Mouse (Mus musculus): ENCODE results near the gene Bach1. TPM values are rescaled to one million over a fixed set of nuclear protein-coding genes. Genes with fewer than 3 reads are reported as not detected.
A peak's percentile ranks its signal among the peaks of the same experiment; 100 is the strongest.

Gene Bach1
- total and polyA plus RNA-seq, 2 experiments from 2014 or later: 13.1 to 34.2 TPM

DNA sequence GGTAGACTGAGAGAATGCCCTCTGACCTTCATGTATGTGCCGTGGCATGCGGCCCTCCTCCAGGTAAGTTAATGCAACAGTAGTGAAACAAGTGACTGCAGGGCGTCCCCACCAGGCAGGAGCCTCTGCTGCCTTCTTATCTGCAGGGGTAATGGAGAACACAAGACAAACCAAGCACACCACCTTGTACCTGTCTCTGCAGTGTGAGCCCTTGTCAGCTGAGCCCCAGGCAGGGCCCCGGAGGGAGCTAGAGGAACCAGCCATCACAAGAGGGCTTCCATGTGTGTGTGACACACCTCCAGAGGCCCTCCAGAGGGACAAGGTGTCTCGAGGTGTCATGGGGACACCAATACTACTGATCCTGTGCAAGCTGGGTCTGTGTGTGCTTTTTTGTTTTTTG is 26.5 kb downstream of the Bach1 start:
- Histone ChIP-seq H3K4me2 (ENCODE audit: low read depth, low read length) (no peak overlapping the region), H3K27me3 (ENCODE audit: insufficient read depth, low read length) (no peaks in the 10 kb centered on the region), H3K4me1 (ENCODE audit: insufficient read depth, low read length) (no peaks in the 10 kb centered on the region), H3K9ac (replicated peaks; ENCODE audit: low read length) (no peak overlapping the region), H3K9me3 (ENCODE audit: low read length) (no peaks in the 10 kb centered on the region), H3K36me3 (ENCODE audit: insufficient read depth, low read length) (peaks cover 17% of the 10 kb centered on the region; the same call in 1 of the 2 replicates), H3K4me3 (ENCODE audit: low read length) (no peak overlapping the region), H3K27ac (no peak overlapping the region)
- ATAC-seq (no peak), DNase-seq (ENCODE audit: low spot score) (no peak)
- TF ChIP-seq CTCF (IDR thresholded peaks at IDR 0.05; ENCODE audit: low read depth): no peak
- WGBS: 91% methylated on average over 5 of the region's 5 CpGs

GRCm38 (mm10) chr16:87725963-87726362 is 27.2 kb downstream of the Bach1 start:
- peaks cover 19% of the 10 kb centered on the region; the same call in 1 of the 2 replicates for H3K36me3 ChIP-seq (ENCODE audit: insufficient read depth, low read length)
- H3K9ac ChIP-seq (replicated peaks; ENCODE audit: low read length): no peak overlapping the region
- no peaks in the 10 kb centered on the region for H3K4me1 ChIP-seq (ENCODE audit: insufficient read depth, low read length)
- no peaks in the 10 kb centered on the region for H3K27me3 ChIP-seq (ENCODE audit: insufficient read depth, low read length)
- no peak overlapping the region for H3K27ac ChIP-seq
- no peak overlapping the region for H3K4me3 ChIP-seq (ENCODE audit: low read length)
- no peak for TF ChIP-seq CTCF (IDR thresholded peaks at IDR 0.05; ENCODE audit: low read depth)
- DNase-seq (ENCODE audit: low spot score) (no peak), ATAC-seq (no peak)
- H3K9me3 ChIP-seq (ENCODE audit: low read length): no peaks in the 10 kb centered on the region
- H3K4me2 ChIP-seq (ENCODE audit: low read depth, low read length): no peak overlapping the region
- 89% methylated on average over 21 of the region's 21 CpGs for WGBS

DNA sequence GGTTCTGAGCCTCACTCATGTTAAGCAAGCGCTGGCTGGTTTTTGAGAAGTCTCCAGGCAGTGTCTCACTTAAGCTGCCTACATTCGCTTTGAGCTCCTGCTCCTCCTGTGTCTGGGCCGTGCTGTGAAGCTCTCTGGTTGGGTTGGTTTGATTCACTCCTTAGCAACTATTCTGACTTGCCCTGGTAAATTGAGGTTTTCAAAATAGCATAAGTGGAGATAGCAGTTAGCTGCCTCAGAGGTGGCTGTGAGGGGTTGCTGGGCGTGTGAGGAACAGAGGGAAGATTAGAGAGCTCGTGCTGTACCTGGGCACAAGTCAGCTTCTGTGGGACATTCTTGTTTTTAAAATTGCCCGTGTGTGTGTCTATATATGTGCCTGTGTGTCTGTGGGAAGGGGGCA is 27.6 kb downstream of the Bach1 start:
- H3K36me3 ChIP-seq (ENCODE audit: insufficient read depth, low read length): peaks cover 19% of the 10 kb centered on the region; the same call in 1 of the 2 replicates
- no peaks in the 10 kb centered on the region for H3K27me3 ChIP-seq (ENCODE audit: insufficient read depth, low read length)
- no peaks in the 10 kb centered on the region for H3K4me1 ChIP-seq (ENCODE audit: insufficient read depth, low read length)
- H3K9me3 ChIP-seq (ENCODE audit: low read length): no peaks in the 10 kb centered on the region
- no peak overlapping the region for H3K9ac ChIP-seq (replicated peaks; ENCODE audit: low read length)
- WGBS: 94% methylated on average over 6 of the region's 6 CpGs
- no peak for ATAC-seq
- TF ChIP-seq CTCF (IDR thresholded peaks at IDR 0.05; ENCODE audit: low read depth): no peak
- no peak for DNase-seq (ENCODE audit: low spot score)
- no peak overlapping the region for H3K4me2 ChIP-seq (ENCODE audit: low read depth, low read length)
- H3K4me3 ChIP-seq (ENCODE audit: low read length): no peak overlapping the region
- H3K27ac ChIP-seq: no peak overlapping the region

- Histone ChIP-seq H3K4me1 (ENCODE audit: insufficient read depth, low read length) (no peaks in the 10 kb centered on the region), H3K27me3 (ENCODE audit: insufficient read depth, low read length) (no peaks in the 10 kb centered on the region), H3K27ac (no peak overlapping the region), H3K9ac (replicated peaks; ENCODE audit: low read length) (no peak overlapping the region), H3K4me2 (ENCODE audit: low read depth, low read length) (no peak overlapping the region), H3K4me3 (ENCODE audit: low read length) (no peak overlapping the region), H3K36me3 (ENCODE audit: insufficient read depth, low read length) (peaks cover 19% of the 10 kb centered on the region; the same call in 1 of the 2 replicates), H3K9me3 (ENCODE audit: low read length) (no peaks in the 10 kb centered on the region)
- ATAC-seq (no peak), DNase-seq (ENCODE audit: low spot score) (peak; percentile 17)
- no peak for TF ChIP-seq CTCF (IDR thresholded peaks at IDR 0.05; ENCODE audit: low read depth)
- 45% methylated on average over 9 of the region's 9 CpGs for WGBS
Measured at GRCm38 (mm10) chr16:87727250-87727649, 28.5 kb downstream of the Bach1 start.

- Histone ChIP-seq H3K9ac (replicated peaks; ENCODE audit: low read length) (no peak overlapping the region), H3K27ac (no peak overlapping the region), H3K4me2 (ENCODE audit: low read depth, low read length) (no peak overlapping the region), H3K36me3 (ENCODE audit: insufficient read depth, low read length) (peaks cover 19% of the 10 kb centered on the region; the same call in 1 of the 2 replicates), H3K4me1 (ENCODE audit: insufficient read depth, low read length) (no peaks in the 10 kb centered on the region), H3K27me3 (ENCODE audit: insufficient read depth, low read length) (no peaks in the 10 kb centered on the region), H3K9me3 (ENCODE audit: low read length) (no peaks in the 10 kb centered on the region), H3K4me3 (ENCODE audit: low read length) (no peak overlapping the region)
- TF ChIP-seq CTCF (IDR thresholded peaks at IDR 0.05; ENCODE audit: low read depth): no peak
- 52% methylated on average over 14 of the region's 14 CpGs for WGBS
- ATAC-seq: no peak
- DNase-seq (ENCODE audit: low spot score): peak; percentile 29
Measured at GRCm38 (mm10) chr16:87727918-87728317, 29.2 kb downstream of the Bach1 start.

DNA sequence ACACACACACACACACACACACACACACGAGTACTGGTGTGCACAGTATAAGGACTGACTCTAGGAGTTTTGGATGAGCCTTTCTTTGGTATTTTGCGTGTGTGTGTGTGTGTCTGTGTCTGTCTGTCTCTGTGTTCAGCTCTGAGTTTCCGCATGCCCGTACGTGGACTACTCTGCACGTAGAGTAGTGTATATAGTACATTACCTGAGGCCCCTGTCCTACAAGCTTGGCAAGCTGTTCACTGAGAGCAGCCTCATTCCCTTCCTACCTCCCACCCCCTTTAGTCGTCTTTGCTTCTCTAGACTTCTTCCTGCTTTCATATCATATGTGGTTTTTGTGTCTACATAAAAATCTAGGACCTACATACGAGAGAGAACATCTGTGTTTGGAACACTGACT is 30.0 kb downstream of the Bach1 start:
- H3K9me3 ChIP-seq (ENCODE audit: low read length): no peaks in the 10 kb centered on the region
- no peak overlapping the region for H3K4me3 ChIP-seq (ENCODE audit: low read length)
- DNase-seq (ENCODE audit: low spot score) (no peak), ATAC-seq (no peak)
- H3K27ac ChIP-seq: no peak overlapping the region
- no peak for TF ChIP-seq CTCF (IDR thresholded peaks at IDR 0.05; ENCODE audit: low read depth)
- 91% methylated on average over 8 of the region's 8 CpGs for WGBS
- peaks cover 19% of the 10 kb centered on the region; the same call in 1 of the 2 replicates for H3K36me3 ChIP-seq (ENCODE audit: insufficient read depth, low read length)
- no peaks in the 10 kb centered on the region for H3K4me1 ChIP-seq (ENCODE audit: insufficient read depth, low read length)
- H3K4me2 ChIP-seq (ENCODE audit: low read depth, low read length): no peak overlapping the region
- no peak overlapping the region for H3K9ac ChIP-seq (replicated peaks; ENCODE audit: low read length)
- H3K27me3 ChIP-seq (ENCODE audit: insufficient read depth, low read length): no peaks in the 10 kb centered on the region

GRCm38 (mm10) chr16:87729469-87729868 is 30.7 kb downstream of the Bach1 start:
- no peak for ATAC-seq
- no peak overlapping the region for H3K4me3 ChIP-seq (ENCODE audit: low read length)
- no peak overlapping the region for H3K4me2 ChIP-seq (ENCODE audit: low read depth, low read length)
- DNase-seq (ENCODE audit: low spot score): no peak
- TF ChIP-seq CTCF (IDR thresholded peaks at IDR 0.05; ENCODE audit: low read depth): no peak
- WGBS: 83% methylated on average over 20 of the region's 20 CpGs
- H3K4me1 ChIP-seq (ENCODE audit: insufficient read depth, low read length): no peaks in the 10 kb centered on the region
- peaks cover 19% of the 10 kb centered on the region; the same call in 1 of the 2 replicates for H3K36me3 ChIP-seq (ENCODE audit: insufficient read depth, low read length)
- H3K27ac ChIP-seq: no peak overlapping the region
- no peak overlapping the region for H3K9ac ChIP-seq (replicated peaks; ENCODE audit: low read length)
- H3K9me3 ChIP-seq (ENCODE audit: low read length): no peaks in the 10 kb centered on the region
- H3K27me3 ChIP-seq (ENCODE audit: insufficient read depth, low read length): no peaks in the 10 kb centered on the region

Measured in hindbrain, postnatal 0 days (tissue).